Mouse (Mus musculus) bone marrow, adult 2 months (tissue): ENCODE data around the gene Hdac11.

Source experiments
- CTCF ChIP-seq: fragments of 200-500 bp; IDR thresholded peaks from 2 replicates; pipeline ENCODE4 v1.5.1; 2011; ENCODE audit warnings: low read length, control low read depth; ENCODE audit not compliant: control insufficient read depth, insufficient read depth
- POLR2A ChIP-seq: fragments of 200-500 bp; IDR thresholded peaks from 2 replicates; pipeline ENCODE4 v1.6.1; 2011; ENCODE audit warnings: low read depth, mild to moderate bottlenecking, control low read depth, low read length, borderline replicate concordance; ENCODE audit not compliant: control insufficient read depth

- no peak for TF ChIP-seq CTCF
- TF ChIP-seq POLR2A = no peak
Observed at GRCm38 (mm10) chr6:91192851-91193545, 36.5 kb downstream of the Hdac11 start.
